Mouse (Mus musculus): ENCODE results near the gene Wipi1.

DNA sequence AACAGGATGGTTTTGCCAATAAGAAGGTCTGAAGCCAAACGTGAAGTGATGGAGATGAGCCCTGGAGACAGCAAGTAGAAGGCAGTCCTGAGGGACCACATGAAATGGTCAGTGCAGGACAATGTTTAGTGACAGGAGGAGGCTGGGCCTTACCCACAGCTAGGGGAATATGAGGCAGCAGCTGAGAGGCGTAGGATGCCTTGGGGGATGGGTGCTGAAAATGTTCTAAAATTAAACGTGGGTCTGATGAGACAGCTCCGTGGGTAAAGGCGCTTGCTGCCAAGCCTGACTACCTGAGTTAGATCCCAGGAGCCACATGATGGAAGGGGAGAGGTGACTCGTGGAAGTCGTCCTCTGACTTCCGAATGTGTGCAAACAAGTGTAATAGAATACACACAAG is 21.8 kb downstream of the Wipi1 start:
- TF ChIP-seq CEBPB (IDR thresholded peaks at IDR 0.05; ENCODE audit: low read depth) (no peak), CTCF (IDR thresholded peaks at IDR 0.05; ENCODE audit: control insufficient read depth, insufficient read depth, insufficient read length) (no peak), FOSL1 (IDR thresholded peaks at IDR 0.05; ENCODE audit: insufficient read depth, low read length, poor library complexity, severe bottlenecking) (no peak), USF1 (IDR thresholded peaks at IDR 0.05; ENCODE audit: low read depth) (no peak), MYOD1 (IDR thresholded peaks at IDR 0.05; ENCODE audit: control insufficient read depth, insufficient read length, low read depth) (no peak), MAX (IDR thresholded peaks at IDR 0.05) (no peak)

Data from C2C12 (cell line).